Mouse (Mus musculus): ENCODE measurements around the gene Slc25a40. TPM values are rescaled to one million over a fixed set of nuclear protein-coding genes. Genes with fewer than 3 reads are reported as not detected.

Slc25a40 gene
- 0.25 and 0.48 TPM in 2 replicates for polyA plus RNA-seq (2012; rRNA removed)

GRCm38 (mm10) chr5:8422157-8422931 lies at the start of gene Slc25a40, which contains the start of gene Dbf4:
TSS of gene Slc25a40 (plus strand) at chr5:8422850.
TSS of gene Dbf4 (minus strand) at chr5:8422716.

Other genes starting within 250 kb of the Slc25a40 start
- 0.12 and 0.27 TPM in 2 replicates for gene Adam22, start 54.7 kb upstream of the Slc25a40 start, polyA plus RNA-seq (2012; rRNA removed)
- gene Dbf4, start 134 bp upstream of the Slc25a40 start, polyA plus RNA-seq (2012; rRNA removed): 1.6 and 2.8 TPM in 2 replicates
- gene Rundc3b, start 200.1 kb downstream of the Slc25a40 start, polyA plus RNA-seq (2012; rRNA removed): 0.08 and 0.14 TPM in 2 replicates
- 0.20 and 0.73 TPM in 2 replicates for gene Abcb1a, start 237.2 kb downstream of the Slc25a40 start, polyA plus RNA-seq (2012; rRNA removed)

Measured in stomach, adult 2 months (tissue).